Mouse (Mus musculus): ENCODE measurements at regions not wholly inside any gene's neighbourhood (a gene's known extent, or its start where the extent isn't known, plus 50 kb on each side); places are given as distances from the start of the nearest gene placed in this dataset.

- no peak for DNase-seq (ENCODE audit: extremely low spot score, low spot score)
Observed at GRCm38 (mm10) chr13:6252100-6252499, 295.8 kb upstream of the Pitrm1 start.

- DNase-seq (ENCODE audit: extremely low spot score, low spot score) = no peak
Observed at GRCm38 (mm10) chr13:6255303-6255702, 292.6 kb upstream of the Pitrm1 start.

DNA sequence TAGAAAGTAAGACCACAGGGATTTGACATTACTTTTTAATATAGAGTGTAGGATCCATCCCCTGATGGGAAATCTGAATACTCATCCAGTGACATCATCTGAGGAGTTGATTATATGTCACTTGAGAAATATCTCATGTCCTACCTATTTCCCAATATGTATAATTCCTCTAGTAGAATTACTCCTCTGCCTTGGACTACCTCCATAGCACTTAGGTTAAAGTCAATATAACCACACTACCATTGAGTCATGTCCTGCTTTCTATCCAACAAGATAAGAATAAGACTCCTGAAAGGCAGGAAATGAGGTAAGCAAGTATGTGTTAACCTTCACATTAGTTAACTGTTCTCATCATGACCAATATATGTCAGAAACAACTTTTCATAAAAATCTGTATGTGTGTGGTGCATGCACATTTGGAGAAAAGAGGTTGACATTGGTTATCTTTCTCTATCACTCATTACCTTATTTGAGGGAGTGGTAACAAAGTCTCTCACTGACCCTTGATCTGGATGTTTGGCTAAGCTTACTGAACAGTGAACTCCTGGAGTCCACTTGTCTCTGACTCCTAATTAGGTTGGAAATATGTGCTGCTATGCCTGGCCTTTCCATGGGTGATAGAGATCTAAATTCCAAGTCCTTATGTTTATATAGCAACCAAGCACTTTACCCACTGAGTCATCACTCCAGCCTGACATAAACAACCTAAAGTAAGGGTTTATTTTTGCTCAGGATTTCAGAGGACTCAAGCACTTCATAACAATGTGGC lies 292.0 kb upstream of the Pitrm1 start:
- DNase-seq (ENCODE audit: extremely low spot score, low spot score) = no peak

GRCm38 (mm10) chr13:6258456-6258855 lies 289.5 kb upstream of the Pitrm1 start:
- no peak for DNase-seq (ENCODE audit: extremely low spot score, low spot score)

DNA sequence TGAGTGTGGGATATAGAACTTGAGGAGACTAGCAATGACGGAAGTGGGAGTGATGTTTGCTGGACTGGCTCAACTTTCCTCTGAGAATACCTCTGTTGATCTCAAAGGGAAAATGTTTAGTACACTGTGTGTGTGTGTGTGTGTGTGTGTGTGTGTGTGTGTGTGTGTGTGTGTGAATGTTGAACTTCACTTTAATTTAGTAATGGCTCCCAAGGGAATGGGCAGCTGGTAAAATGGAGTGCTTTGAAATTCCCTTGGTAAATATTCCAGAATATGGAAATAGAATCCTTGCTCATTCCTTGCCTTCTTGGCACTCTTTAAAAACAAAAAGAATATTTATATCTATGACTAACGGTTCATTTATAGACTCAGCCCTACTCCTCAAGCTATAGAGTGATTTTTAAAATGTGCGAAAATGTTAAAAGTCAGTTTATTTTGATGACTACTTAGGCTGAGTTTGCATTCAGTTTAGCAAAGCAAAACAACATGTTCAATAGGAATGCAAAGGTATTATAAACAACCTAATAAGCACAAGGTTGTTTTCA lies 287.6 kb upstream of the Pitrm1 start:
- DNase-seq (ENCODE audit: extremely low spot score, low spot score) = no peak

DNA sequence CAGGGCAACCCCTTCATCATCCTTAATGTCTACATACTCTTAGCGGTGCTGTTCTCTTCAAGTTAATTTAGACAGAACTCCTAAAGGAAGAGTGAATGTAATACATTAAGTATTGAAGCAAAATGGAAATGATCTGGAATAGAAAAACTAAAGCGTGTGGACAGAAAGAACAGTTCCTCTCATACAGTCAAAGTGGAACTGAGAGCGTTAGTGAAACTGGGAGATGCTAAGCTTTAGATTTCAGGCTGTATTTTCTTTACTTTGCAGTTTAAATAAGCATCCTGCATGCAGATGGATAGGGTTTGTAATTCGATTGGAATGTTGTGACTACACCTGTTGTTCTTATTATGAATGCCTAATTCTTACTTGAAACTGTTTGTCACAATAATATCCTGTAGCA lies 286.5 kb upstream of the Pitrm1 start:
- no peak for DNase-seq (ENCODE audit: extremely low spot score, low spot score)

DNA sequence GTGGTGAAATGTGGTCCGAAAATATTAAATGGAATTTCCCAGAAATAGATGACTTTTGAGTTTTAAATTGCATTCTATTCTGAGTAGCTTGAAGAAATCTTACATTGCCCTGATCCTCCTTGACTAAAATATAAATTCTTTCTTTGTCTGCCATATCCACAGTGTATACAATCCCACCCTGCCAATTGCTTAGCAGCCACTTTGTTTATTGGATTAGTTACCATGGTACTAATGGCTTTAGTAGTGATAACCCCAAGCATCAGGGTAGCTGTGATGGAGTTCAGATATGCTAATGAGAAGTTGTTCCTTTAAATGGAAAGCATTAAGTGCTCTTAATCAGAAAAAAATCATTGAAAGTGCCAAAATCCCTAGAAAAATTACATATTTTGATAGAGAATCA lies 277.4 kb upstream of the Pitrm1 start:
- no peak for DNase-seq (ENCODE audit: extremely low spot score, low spot score)

DNA sequence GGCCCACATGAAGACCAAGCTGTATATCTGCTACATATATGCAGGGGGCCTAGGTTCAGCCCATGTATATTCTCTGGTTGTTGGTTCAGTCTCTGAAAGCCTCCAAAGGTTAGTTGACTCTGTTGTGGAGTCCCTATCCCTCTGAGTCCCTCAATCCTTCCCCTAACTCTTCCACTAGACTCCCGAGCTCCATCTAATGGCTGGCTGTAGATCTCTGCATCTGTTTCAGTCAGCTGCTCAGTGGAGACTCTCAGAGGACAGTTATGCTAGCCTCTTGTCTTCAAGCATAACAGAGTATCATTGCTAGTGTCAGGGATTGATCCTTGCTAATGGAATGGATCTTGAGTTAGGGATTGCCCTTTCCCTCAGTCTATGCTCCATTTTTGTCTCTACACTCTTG lies 275.0 kb upstream of the Pitrm1 start:
- no peak for DNase-seq (ENCODE audit: extremely low spot score, low spot score)

GRCm38 (mm10) chr13:6280073-6280472 lies 267.9 kb upstream of the Pitrm1 start:
- DNase-seq (ENCODE audit: extremely low spot score, low spot score) = no peak

DNA sequence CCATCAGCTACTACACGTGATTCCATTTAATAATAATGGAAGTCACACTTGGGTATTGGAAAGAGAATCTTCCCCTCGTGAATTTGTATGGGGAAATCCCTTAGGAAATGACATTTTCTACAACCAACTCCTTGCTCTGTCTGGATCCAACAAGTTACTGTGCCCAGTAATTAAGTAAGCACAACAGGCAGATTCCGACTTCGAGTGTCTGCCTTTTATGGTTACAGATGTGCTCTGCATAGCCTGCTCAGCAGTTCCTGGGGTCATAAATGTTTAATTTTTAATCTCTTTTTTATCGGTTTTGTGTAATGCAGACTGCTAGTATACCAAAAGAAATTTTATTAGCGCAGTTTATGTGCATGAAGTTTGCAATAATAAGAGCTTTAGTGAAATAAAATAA lies 259.8 kb upstream of the Pitrm1 start:
- no peak for DNase-seq (ENCODE audit: extremely low spot score, low spot score)

DNA sequence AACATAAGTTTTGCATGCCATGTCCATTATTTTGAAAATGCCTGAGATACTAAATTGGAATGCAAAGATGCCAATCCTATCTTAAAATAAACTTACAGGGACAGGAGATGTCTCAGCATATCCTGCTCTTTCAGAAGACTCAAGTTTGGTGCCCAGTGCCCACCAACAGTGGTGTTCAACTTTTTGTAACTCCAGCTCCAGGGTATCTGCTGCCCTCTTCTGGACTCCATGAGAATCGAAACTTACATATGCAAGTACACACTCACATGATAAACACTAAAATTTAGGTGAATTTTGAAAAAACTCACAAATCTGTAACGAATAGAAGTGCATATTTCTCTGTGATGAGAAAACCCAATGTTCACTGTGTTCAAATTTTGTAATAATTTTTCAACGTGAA lies 255.9 kb upstream of the Pitrm1 start:
- no peak for DNase-seq (ENCODE audit: extremely low spot score, low spot score)

DNA sequence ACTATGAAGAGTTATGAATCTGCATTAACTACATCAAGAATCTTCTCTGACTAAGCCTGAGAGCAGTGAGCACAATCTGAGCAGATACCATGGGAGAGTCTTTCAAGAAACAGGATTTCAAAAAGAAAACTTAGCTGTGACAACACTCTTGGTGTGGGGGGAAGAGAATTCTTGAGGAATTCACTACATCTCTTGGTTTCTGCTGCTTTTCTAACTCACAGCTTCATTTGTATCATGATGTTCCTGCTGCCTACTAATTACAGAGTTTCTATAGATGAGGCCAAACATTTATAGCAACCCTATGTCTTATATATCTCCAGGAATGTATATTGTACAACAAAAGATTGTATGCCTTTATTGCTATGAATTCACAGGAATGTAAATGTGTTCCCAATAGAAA lies 242.2 kb upstream of the Pitrm1 start:
- no peak for DNase-seq (ENCODE audit: extremely low spot score, low spot score)

GRCm38 (mm10) chr13:6306616-6306988 lies 241.3 kb upstream of the Pitrm1 start:
- DNase-seq (ENCODE audit: extremely low spot score, low spot score) = no peak

- no peak for DNase-seq (ENCODE audit: extremely low spot score, low spot score)
Observed at GRCm38 (mm10) chr13:6306989-6307917, 240.7 kb upstream of the Pitrm1 start.

DNA sequence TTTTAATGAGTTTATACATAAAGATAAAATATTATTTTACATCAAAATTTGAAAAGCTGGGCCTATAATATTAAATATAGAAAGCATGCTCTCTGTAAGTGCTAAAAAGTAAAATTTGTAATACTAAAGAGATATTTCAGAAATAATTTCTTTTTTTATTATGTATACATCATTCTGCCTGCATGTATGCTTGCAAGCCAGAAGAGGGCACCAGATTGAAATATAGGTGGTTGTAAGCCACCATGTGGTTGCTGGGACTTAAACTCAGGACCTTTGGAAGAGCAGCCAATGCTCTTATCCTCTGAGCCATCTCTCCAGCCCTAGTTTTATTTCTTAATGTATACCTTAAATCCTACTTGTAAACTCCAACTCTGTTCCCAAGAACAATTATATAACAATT lies 231.7 kb upstream of the Pitrm1 start:
- DNase-seq (ENCODE audit: extremely low spot score, low spot score) = no peak

GRCm38 (mm10) chr13:6323948-6324347 lies 224.0 kb upstream of the Pitrm1 start:
- DNase-seq (ENCODE audit: extremely low spot score, low spot score) = no peak

GRCm38 (mm10) chr13:6330320-6330950 lies 217.5 kb upstream of the Pitrm1 start:
- DNase-seq (ENCODE audit: extremely low spot score, low spot score) = no peak

GRCm38 (mm10) chr13:6340157-6340556 lies 207.8 kb upstream of the Pitrm1 start:
- DNase-seq (ENCODE audit: extremely low spot score, low spot score) = no peak

DNA sequence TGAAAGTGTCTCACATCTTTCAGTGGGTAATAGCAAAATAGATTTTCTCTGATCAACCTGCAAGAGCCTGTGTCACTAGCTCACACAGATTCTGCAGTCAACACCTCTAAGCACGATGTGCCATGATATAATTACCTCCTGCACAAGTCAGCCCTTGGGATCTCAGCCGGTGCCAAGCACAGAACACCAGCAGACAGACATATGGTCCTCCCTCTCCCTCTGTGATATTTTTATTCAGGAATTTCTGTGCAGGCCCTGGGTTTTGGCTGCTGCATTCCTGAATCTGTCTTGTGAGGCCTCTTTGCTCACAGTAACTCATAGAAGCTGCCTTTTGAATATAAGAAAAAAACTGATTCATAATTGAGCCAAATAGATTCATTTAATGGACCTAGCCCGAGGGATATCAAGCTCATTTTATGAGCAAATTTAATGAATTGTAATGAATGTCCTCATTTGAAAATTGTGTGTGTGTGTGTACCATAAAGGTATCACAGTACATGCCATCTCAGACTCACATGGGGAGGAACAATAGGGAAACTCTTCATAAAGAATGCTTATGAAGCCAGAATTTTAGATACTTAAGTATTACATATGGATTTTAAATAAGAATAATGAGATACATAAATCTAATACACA lies 206.7 kb upstream of the Pitrm1 start:
- no peak for DNase-seq (ENCODE audit: extremely low spot score, low spot score)

DNA sequence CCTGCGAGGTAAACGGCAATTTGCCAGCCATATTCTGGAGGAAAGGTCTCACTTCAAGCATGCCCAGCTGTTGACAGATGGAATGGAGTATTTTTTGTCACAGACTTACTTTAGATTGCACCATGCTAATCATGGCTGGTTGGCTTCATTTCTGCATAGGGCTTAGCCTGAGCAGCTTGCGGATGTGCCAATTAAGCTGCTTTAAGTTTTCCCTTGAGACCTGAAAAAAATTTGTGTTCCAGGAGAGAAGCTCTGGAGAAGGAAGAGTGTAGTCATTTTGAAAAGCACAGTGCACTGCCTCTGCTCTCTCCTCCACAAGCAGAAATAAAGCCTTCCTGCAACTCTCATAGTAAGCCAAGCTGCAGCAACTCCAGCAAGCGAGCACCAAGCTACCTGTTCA lies 182.8 kb upstream of the Pitrm1 start:
- DNase-seq (ENCODE audit: extremely low spot score, low spot score) = no peak

GRCm38 (mm10) chr13:6367661-6368060 lies 180.3 kb upstream of the Pitrm1 start:
- no peak for DNase-seq (ENCODE audit: extremely low spot score, low spot score)
